Mouse (Mus musculus) liver, adult 2 months (tissue): Measurements from ENCODE around the gene Fzd2.
A peak's percentile ranks its signal among the peaks of the same experiment; 100 is the strongest.

Source experiments
- CTCF ChIP-seq: fragments of 200-500 bp; IDR thresholded peaks from 2 replicates; pipeline ENCODE4 v1.5.1; 2011; ENCODE audit warnings: low read depth, low read length, control low read depth
- POLR2A ChIP-seq: fragments of 200-500 bp; IDR thresholded peaks from 2 replicates; pipeline ENCODE4 v1.6.1; 2011; ENCODE audit warnings: low read length, control low read depth; ENCODE audit not compliant: insufficient read depth; ENCODE audit errors: extremely low read depth

- TF ChIP-seq CTCF = peak; percentile 85
- TF ChIP-seq POLR2A = no peak
These were observed 31.1 kb upstream of the Fzd2 start for GRCm38 (mm10) chr11:102572866-102573663.
